Mouse (Mus musculus) ES-E14 (cell line): ENCODE measurements at regions not wholly inside any gene's neighbourhood (a gene's known extent, or its start where the extent isn't known, plus 50 kb on each side); places are given as distances from the start of the nearest gene placed in this dataset.

Source experiments
- DNase-seq: peaks from one replicate; pipeline ENCODE4 v3.0.0-alpha.2; 2013; ENCODE audit warnings: low read depth, low spot score
- H3K27ac ChIP-seq: 2 replicates; pipeline ENCODE4 v1.5.1; 2012; ENCODE audit warnings: low read depth, mild to moderate bottlenecking, low read length, moderate library complexity, mixed read lengths; ENCODE audit not compliant: poor library complexity, insufficient read depth, severe bottlenecking
- H3K36me3 ChIP-seq: 2 replicates; pipeline ENCODE4 v1.6.1; 2012; ENCODE audit warnings: mild to moderate bottlenecking, low read length, moderate library complexity, mixed read lengths; ENCODE audit not compliant: control insufficient read depth, poor library complexity, insufficient read depth, severe bottlenecking
- H3K4me1 ChIP-seq, 2 experiments: fragments of 150-350 bp in 1 of 2; sonication (generic) in 1 of 2; 2 replicates each; pipeline ENCODE4 v1.6.1; 2012; ENCODE audit warnings: low read length in 2 of 2, mild to moderate bottlenecking in 1 of 2, mixed read lengths in 1 of 2; ENCODE audit not compliant: control insufficient read depth in 2 of 2, insufficient read depth in 2 of 2, poor library complexity in 1 of 2
- H3K4me3 ChIP-seq, 2 experiments: fragments of 150-350 bp in 1 of 2; sonication (generic) in 1 of 2; 2 replicates each; pipeline ENCODE4 v1.5.1; 2012; ENCODE audit warnings: low read length in 2 of 2, low read depth in 1 of 2, mild to moderate bottlenecking in 1 of 2, mixed read lengths in 1 of 2; ENCODE audit not compliant: insufficient read depth in 1 of 2, poor library complexity in 1 of 2, severe bottlenecking in 1 of 2
- H3K9ac ChIP-seq: 2 replicates; pipeline ENCODE4 v1.6.1; 2012; ENCODE audit warnings: low read depth, mild to moderate bottlenecking, low read length, mixed read lengths; ENCODE audit not compliant: poor library complexity, insufficient read depth, severe bottlenecking
- H3K9me3 ChIP-seq: fragments of 150-350 bp; sonication (generic); 2 replicates; pipeline ENCODE4 v1.6.1; 2012; ENCODE audit warnings: low read depth, mild to moderate bottlenecking, low read length; ENCODE audit not compliant: control insufficient read depth, insufficient read depth
- CHD2 ChIP-seq: IDR thresholded peaks from 2 replicates; pipeline ENCODE4 v1.6.1; 2014; ENCODE audit warnings: mild to moderate bottlenecking, low read depth, low read length, inconsistent platforms
- HCFC1 ChIP-seq: IDR thresholded peaks from 2 replicates; pipeline ENCODE4 v1.6.1; 2012; ENCODE audit warnings: low read length, inconsistent platforms, borderline replicate concordance; ENCODE audit not compliant: insufficient read depth
- MAFK ChIP-seq: IDR thresholded peaks from 2 replicates; pipeline ENCODE4 v1.6.1; 2014; ENCODE audit warnings: mild to moderate bottlenecking, low read depth, low read length, inconsistent platforms; ENCODE audit not compliant: insufficient read depth
- ZC3H11A ChIP-seq: IDR thresholded peaks from 2 replicates; pipeline ENCODE4 v1.6.1; 2012; ENCODE audit warnings: low read depth, mild to moderate bottlenecking, inconsistent platforms, low read length, borderline replicate concordance
- ZNF384 ChIP-seq: IDR thresholded peaks from 2 replicates; pipeline ENCODE4 v1.6.1; 2012; ENCODE audit warnings: low read depth, low read length, inconsistent platforms
- in situ Hi-C, 2 experiments: fragments of 600-800 bp; cut with MboI; formaldehyde crosslinking; loops; one replicate each; pipeline ENCODE4 v1.15.1; 2025; ENCODE audit warnings: low sequenced_read_pairs in 2 of 2, inconsistent platforms in 1 of 2; ENCODE audit not compliant: unreplicated experiment in 2 of 2

DNA sequence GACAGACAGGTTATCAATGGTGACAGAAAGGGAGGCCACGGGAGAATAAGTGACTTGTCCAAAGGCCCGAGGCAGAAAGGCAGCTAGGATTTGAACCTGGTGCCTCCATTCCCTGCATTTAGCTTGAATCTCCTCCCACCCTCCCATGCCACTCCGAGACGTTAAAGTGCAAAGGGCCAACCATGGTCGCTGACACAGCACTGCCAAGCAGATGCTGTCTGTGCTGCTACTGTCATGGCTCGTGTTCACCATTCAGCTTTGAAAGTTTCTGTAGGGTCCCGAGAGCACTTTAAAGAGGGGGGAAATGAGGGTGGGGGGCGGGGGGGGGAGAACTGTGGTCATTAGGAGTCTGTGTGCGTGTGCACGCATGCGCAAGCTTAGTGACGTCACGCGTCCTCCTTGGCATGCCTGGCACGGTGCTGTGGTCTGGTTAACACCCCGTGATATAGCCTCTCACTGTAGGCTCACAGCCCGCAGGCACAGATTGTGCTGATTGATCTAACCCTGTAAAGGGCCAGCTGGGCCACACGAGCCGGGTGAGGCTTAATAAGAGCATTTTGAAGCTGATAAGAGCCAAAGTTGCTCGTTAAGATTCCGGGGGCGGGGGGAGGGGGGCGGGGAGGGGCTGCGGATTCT is 140.5 kb downstream of the Tbx5 start:
- Histone ChIP-seq H3K9ac (no peak overlapping the region), H3K27ac (no peak overlapping the region), H3K4me3 (no peak overlapping the region), H3K9me3 (no peaks in the 10 kb centered on the region), H3K4me1 (no peaks in the 10 kb centered on the region), H3K36me3 (no peaks in the 10 kb centered on the region)
- TF ChIP-seq ZC3H11A (no peak), MAFK (no peak), CHD2 (no peak), HCFC1 (no peak), ZNF384 (no peak)
- in situ Hi-C loops = no loop called here
- DNase-seq = no peak

DNA sequence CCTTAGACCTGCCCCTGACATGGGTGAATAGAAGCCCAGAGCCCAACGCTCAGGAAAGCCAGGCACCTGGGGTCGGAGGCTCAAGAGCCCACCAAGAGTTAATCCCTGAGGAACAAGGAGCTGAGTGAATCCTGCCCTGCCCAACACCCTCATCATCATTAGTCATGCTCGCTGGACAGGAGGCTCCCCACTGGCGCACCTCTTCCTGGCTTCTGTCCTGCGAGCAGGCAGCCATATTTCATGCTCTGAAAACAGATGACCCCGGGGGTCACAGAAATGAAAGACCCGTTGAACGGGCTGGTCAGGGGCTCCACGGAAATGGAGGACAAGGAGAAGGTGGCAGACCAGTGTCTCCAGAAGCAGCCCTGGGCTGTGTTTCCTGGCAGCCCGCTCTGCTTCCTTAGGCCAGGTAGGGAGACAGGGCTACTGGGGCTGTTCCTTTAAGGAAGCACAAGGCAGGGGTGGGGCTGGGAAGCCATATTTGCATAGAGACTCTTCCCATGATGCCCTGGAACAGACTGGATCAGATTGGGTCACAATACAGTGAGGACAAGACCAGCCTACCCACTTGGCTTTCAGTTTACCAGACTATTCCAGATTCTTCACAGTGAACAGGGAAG is 138.1 kb upstream of the Rbm19 start:
- H3K27ac ChIP-seq = no peak overlapping the region
- no peak for DNase-seq
- no peaks in the 10 kb centered on the region for H3K9me3 ChIP-seq

DNA sequence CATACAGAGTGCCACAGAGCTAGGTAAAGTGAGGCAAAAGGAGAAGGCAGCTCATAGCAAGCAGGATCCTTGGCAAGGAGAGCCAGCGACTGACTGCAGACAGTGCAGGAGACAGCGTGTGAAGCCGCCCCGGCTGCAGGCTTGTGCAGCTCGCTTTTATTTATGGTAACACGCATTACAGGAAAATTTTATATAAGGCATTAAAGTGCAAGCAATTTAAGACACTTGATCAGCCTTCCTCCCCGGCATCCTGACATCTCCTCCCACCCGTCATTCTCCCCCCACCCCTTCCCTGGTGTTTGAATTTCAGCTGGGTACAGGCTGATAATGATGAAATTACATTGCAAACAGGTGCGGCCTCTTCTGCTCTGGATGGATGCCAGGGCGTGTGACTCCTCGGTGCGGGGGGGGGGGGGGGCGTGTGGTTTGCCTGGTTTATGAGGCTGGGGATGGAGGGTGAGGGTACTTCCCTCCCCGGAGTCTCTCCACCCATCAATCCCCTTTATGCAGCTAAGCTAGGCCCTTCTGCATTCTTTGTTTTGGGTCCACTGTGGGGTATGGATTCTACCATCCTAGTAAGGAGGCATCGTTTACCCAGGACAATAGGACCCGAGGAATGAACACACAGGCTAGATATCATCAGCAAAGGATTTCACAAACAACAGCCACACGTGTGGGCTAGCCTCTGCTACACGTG is 135.0 kb upstream of the Rbm19 start:
- Histone ChIP-seq H3K9ac (no peak overlapping the region), H3K27ac (no peak overlapping the region)

More for the DNA sequence above, 138.1 kb upstream of the Rbm19 start:
- Histone ChIP-seq H3K4me3 (peak overlapping the region in 1 of 2 experiments; percentile 37; a peak in 2 of 4 replicates), H3K36me3 (no peaks in the 10 kb centered on the region), H3K4me1 (no peaks in the 10 kb centered on the region), H3K9ac (no peak overlapping the region; the same call in 1 of the 2 replicates)
- in situ Hi-C loops = no loop called here
- TF ChIP-seq ZNF384 = no peak
- TF ChIP-seq HCFC1 = no peak
- no peak for TF ChIP-seq MAFK
- no peak for TF ChIP-seq ZC3H11A
- TF ChIP-seq CHD2 = no peak

GRCm38 (mm10) chr5:119984206-119984605 is 132.1 kb upstream of the Rbm19 start:
- in situ Hi-C loops = no loop called here
- no peak for TF ChIP-seq ZNF384
- no peak for TF ChIP-seq CHD2
- no peak for TF ChIP-seq MAFK
- TF ChIP-seq ZC3H11A = no peak
- TF ChIP-seq HCFC1 = no peak
- Histone ChIP-seq H3K9me3 (no peaks in the 10 kb centered on the region), H3K4me3 (no peak overlapping the region), H3K4me1 (no peaks in the 10 kb centered on the region), H3K9ac (no peak overlapping the region), H3K27ac (no peak overlapping the region), H3K36me3 (no peaks in the 10 kb centered on the region)
- no peak for DNase-seq

More for the DNA sequence above, 135.0 kb upstream of the Rbm19 start:
- Histone ChIP-seq H3K9me3 (no peaks in the 10 kb centered on the region), H3K36me3 (no peaks in the 10 kb centered on the region), H3K4me3 (no peak overlapping the region), H3K4me1 (no peaks in the 10 kb centered on the region)
- DNase-seq = no peak
- in situ Hi-C loops = no loop called here
- TF ChIP-seq CHD2 (no peak), MAFK (no peak), ZC3H11A (no peak), HCFC1 (no peak), ZNF384 (no peak)

- TF ChIP-seq ZNF384 (no peak), ZC3H11A (no peak), HCFC1 (no peak), CHD2 (no peak), MAFK (no peak)
- Histone ChIP-seq H3K27ac (no peak overlapping the region), H3K4me1 (no peaks in the 10 kb centered on the region), H3K9ac (no peak overlapping the region), H3K4me3 (no peak overlapping the region), H3K36me3 (no peaks in the 10 kb centered on the region), H3K9me3 (no peaks in the 10 kb centered on the region)
- no peak for DNase-seq
- in situ Hi-C loops = no loop called here
Observed at GRCm38 (mm10) chr5:119992130-119992529, 124.1 kb upstream of the Rbm19 start.
